Mouse (Mus musculus): ENCODE data around the gene Rbm42.

Rbm42 gene

DNA sequence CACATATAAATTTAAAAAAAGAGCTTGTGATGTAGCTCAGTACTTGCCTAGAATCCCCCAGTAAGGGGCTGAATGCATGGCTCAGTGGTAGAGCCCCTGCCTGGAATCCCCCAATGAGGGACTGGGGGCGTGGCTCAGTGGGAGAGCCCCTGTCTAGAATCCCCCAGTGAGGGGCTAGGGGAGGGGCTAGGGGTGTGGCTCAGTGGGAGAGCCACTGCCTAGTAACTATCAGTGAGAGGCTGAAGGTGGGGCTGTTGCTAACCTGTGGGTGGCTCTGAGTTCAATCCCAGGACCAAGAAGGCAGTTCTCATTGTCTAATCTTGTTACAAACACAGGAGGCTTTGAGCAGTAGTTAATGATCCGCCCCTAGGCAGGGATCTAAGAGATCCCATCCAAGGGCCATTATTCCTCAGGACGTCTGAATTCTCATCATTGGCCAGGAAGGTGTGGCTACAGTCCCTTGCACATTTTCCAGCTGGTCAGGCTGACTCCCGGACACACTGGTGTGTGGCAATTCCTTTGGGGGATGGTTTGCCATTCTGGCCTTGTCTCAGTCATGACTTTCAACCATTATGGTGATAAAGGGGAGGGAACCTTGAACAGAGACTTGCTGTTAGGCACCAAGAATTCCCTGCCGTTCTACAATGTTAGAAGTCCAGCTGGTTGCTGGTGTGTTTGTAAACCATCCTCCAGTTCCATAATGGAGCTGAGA is 34.9 kb downstream of the Rbm42 start:
- peak; percentile 25 for DNase-seq

DNA sequence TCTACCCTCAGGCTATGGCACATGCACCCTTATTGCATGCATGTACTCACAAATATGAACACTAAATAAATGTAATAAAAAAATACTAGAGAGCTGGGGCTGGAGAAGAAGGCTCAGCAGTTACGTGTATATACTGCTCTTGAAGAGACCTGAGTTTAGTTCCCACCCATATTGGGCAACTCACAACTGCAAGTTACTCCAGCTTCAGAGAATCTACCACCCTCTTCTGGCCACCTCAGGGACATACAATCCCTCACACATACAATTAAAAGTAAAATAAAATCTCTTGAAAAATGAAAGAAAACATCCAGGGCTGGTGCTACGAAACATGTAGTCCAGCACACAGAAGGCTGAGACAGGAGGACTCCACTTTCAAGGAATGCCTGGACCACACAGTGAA is 35.7 kb downstream of the Rbm42 start:
- peak; percentile 25 for DNase-seq

DNA sequence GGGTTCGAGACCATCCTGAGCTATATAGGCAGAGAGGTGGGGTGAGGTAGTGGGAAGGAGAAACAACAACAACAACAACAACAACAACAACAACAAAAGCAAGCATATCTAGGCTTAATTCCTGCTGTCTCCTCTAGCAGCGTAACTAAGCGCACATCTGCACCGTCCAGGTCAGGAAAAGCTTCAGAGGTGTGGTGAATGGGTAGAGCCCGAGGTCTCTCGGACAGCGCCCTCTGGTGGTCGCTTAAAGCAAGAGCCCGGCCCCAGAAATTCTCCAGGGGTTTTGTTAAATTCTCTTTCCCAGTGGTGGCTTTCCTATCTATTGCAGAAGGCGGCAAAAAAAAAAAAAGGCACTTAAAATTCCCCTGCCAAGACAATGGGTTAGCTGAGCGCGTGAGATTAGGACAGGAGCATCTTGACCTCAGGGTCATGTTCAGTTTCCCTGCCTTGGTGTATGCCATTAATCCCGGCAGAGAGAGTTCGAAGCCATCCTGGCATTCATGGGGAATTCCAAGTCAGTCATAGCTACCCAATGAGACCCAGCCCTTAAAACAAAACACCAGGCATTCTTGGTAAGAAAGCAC is 36.5 kb downstream of the Rbm42 start:
- peak; percentile 85 for DNase-seq

DNA sequence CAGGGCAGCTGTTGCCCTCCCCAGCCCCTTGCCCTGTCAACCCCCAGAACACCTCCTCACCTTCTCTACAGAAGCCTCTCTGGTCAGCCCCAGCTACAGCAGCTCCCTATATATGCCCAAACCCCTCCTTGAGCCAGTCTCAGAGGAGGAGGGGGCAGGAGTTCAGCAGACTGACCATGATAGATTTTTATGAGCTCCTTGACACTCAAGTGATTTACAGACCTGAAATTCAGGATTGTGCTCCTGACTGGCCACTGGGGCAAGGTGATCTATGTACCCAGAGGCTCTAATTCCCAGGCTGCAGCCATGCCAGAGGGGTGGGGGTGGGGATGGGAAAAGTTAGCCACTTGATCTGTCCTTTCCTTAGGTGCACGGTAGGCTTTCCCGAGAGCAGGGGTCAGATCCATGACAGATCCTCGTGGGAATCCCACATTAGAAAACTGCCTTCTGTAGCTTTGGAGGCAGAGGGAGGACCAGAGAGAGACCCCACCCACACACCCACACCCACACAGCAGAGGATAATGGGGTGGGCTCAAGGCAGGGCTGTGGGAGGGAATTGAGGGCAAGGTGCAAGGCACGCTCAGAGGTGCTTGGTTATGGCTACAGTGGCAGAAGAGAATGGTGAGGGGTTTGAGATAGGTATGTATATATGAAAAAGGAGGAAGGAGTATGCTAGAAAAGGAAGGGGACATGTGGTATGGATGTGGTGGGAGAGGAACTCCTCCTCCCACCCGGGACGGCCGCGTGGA is 37.3 kb downstream of the Rbm42 start, which contains the start of gene Upk1a:
TSS of gene Upk1a (minus strand) at position 194 of the 749 bp plus-strand sequence.
- no peak for DNase-seq

DNA sequence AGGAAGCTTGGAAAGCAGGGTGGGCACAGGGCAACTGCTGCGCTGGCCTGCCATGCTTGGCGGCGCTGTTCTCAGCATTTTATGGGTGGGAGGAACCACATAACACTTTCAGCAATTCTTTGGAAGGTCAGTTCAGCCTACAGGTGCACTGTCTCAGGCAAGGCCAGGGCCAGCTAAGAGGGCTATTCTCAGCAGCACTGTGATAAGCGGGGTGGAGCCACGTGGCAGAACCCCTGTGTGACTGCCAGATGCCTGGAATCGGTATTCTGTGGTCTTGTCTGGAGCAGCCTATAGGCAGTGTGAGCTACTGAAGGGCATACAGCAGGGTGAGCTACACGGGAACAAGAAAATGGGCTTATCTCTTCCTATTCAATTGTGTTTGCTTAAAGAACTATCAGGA is 40.1 kb downstream of the Rbm42 start:
- DNase-seq = no peak

DNA sequence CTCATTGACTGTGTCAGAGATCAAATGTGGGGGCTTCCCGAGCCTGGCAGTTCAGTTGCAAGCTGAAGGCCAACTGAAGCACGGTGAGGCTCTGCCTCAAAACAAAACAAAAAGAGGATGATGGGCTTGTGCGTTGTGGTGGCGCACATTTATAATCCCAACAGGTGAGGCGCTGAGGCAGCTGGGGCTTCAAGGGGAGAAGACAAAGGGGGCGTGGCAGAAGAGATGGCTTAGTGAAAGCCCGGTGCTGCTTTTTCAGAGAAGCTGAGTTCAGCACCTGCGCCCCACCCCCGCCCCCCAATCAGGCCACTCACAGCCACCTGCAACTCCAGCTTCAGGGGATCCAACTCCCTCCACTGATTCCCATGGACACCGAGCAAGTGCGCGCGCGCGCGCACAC is 41.6 kb downstream of the Rbm42 start:
- DNase-seq = peak; percentile 39

DNA sequence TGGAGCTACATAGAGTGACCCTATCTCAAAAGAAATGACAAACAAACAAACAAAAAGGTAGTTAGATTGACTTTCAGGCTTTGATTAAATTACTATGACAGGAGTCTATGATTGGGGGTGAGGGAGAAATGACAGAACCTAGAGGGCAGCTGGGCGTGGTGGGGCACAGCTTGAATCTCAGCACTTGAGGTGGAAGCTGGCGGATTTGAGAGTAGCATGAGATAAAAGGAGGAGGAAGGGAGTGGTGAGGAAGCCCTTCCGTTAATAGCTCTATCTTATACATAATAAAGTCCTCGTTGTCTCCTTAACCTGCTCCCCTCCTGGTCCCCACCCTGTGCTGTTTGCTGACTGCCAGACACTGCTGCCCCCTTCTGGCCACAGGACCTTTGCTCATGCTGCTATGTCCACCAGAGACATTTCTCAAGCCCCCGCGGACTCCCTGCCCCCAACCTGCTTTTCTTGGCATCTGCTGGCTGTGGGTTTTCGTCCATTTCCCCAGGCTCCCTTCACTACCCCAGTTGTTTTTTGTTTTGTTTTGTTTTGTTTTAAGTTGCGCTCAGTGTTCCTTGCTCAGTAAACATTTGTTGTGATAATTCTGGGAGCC is 42.3 kb downstream of the Rbm42 start:
- DNase-seq = peak; percentile 84

DNA sequence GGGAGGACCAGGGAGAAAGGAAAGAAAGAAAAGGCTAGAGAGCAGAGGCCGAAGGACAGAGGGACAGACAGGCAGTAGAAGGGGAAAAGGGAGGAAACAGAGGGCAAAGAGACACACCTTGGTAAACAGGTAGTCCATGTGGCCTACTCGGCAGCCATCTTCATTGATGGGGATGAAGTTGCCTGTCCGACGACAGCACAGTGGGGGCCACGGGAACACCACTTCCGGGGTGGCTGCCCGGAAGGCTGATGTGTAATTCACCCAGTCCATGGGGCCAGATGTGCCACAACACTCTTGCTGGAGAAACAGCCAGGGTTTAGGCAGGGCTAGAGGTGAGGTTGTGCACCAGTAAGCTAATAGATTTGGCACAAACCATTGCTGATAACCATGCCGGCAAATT is 45.2 kb downstream of the Rbm42 start:
- no peak for DNase-seq

DNA sequence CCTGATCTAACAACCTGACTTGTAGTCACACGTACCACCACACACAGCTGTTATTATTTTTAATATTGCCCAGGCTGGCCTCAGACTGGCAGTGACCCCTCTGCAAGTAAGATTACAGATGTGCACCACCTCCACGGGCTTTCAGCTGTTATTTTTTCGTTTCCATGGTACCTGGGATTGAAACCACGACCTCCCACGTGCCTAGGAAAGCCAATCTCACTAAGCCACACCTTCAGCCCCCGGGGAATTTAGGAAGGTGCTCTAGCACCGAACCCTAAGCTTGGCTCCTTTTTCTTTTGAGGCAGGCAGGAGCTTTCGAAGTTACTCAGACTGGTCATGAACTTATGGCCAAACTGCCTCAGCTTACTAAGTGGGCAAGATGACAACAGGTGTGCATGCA is 45.7 kb downstream of the Rbm42 start:
- DNase-seq = no peak

DNA sequence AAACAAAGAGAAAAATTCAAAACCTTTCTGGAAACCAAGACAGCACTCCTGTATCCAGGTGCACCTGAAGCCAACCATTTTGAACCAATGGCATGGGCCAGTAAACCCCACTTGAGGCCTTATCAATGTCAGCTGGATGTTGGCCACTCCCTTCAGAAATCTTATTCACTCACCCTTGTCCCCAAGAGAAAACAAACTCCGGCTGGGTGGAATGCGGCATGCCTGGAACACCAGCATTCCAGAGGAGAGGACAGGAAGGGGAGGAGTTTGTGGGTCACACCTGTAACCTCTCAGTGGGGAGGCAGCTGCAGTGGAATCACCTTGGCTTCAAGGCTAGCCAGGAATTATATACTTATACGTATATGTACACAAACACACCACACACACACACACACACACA is 47.5 kb downstream of the Rbm42 start:
- no peak for DNase-seq

DNA sequence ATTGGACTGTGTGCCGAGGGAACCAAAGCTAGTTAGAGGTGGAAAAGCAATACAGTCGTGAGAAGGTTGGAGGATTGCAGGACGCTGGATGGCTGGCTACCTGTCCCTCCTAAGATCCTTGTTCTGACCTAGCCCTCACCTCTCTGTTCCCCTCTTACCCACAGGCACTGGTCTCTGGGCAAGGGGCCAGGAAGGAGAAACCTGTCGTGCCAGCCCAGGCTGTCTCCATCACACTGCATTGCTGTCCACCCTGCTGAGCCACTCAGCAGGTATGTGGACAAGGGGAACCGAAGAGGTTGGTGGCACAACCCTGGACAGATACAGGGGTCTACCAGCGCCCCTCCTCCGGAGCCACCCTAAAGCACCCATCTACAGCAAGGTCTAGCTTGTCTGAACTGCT is 49.5 kb downstream of the Rbm42 start:
- no peak for DNase-seq

DNA sequence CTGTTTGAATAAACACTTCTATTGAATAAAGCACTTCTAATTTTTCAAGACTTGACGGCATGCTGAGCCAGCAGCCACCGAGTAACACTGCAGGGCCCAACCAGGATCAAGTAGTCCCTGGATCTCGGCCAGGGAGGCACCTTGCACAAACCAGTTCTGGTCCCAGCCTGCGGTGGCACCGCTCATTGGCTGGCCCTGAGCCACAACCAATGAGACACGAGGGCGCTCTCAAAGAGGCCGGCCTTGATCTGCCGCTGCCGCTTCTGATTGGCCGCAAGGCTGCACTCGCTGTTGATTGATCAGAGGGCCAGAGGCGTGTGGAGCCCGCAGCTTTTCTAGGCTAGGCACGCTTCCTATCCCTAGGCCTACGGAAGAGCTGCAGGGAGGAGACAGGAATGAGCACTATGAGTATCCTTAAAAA is 50.2 kb downstream of the Rbm42 start:
- peak; percentile 74 for DNase-seq

DNA sequence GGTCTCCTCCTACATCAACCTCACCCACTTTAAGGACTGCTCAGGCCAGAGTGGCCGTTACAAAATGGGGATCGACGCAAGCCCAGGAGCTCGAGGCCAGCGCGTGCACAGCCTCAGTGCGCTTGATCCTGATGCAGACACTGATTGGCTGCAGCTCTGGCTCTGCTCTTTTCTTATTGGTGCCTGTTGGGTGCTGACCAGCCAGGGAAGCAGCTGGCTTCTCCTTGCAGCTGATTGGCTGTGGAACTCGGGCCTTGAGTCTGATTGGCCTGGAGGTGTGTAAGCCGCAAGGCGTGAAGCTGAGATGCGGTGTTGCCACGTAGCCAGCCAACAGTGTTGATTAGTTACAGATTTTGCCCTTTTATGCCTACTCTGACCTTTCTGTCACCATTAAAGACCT is 51.3 kb downstream of the Rbm42 start, which contains the start of gene Zbtb32:
TSS of gene Zbtb32 (minus strand) at position 124 of the 400 bp plus-strand sequence.
- DNase-seq = no peak

DNA sequence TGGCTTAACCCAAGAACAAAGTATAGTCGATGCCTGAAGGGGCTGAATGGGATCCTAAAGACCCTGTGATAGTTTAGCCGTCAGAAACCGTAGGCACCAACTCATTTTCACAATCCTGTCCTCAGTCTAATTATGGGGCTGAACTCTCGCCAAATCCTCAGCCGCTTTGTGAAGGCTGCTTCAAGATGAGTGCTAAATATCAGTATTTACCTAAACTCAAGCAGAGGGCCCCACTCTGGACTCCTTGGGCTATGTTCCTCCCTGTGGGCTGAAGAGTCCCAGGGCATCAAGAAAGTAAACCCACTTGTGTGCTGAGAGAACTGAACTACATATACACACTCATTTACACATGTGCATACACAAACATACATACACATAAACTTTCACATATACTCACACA is 53.3 kb downstream of the Rbm42 start:
- DNase-seq = no peak

DNA sequence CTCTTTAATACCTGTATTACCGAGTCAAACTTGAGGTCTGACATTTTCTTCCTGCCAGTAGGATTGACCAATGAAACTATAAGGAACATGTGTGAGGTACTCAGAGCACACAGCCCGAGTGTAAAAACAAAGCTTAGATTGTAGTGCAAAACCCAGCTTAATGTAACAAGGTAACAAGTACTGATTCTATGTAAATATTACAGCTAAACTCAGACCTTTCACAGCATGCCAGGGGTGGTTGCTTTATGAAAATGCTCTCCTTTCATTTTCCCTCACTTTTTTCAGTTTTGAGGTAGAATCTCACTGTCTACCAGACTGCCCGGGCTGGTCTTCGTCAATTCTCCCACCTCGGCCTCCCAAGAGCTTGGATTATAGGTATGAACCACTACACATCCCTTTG is 54.0 kb downstream of the Rbm42 start:
- DNase-seq = no peak

DNA sequence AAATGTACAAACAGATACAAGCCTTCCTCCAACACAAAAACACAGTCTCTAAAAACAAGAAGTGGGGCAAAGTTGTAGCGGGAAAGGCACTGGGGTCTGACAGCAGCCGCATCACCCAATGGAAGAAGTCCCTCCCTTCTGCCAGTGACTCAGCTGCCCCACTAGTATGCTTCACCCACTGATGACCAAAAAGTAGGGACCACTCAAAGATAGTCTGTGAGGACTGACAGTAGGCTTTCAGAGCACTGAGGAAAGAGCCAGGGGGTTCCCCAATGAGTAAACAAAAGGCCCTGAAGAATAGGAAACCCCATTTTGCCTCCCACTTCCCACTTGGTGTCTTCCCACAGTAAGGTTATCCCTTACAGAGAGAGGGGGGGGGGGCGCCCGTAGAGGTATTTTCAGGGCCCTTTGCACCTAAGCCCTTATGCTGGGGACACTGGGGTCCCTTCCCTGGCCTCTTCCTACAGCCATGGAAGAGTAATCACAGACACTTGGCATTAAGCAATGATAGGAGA is 55.5 kb downstream of the Rbm42 start:
- DNase-seq = no peak

DNA sequence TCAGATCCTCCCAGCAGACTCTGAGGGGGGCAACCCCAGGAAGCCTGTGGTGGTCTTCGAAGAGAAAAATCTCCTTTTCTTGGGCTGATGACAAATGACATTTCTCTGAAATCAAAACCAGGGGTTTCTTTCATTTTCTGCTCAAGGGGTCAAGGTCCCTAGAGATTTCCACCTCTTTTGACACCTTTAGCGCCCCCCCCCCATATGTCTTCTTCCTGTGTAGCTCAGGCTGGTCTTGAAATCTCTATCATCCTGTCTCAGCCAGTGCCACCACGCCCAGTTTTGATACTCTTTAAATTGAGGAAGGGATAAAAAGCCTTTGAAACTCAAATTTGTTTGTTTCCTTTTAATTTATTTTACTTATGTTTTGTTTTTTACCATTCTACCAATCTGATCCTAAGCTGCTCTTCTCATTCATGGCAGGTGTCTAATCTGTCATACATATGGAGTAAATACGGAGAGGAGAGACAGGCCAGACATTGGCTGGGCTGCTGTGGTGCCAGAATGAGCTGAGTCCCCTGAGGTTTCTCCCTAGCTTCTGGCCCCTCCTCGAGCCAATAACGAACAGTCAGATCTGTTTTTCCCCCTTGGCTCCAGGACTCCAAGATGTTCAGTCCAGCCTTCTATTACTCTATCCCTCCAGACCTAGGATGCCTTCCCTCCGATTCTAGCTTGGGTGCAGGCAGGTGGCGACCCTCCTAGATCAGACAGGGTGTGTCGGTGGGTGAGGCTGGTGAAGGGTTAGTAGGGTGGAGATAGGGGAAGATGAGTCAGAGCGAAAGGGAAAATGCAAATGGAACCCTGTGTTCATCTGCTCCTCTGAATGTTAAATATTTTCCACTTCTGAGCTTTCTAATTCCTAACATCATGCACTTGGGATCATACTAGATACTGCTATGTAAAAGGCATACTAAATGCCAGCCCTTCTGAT is 56.3 kb downstream of the Rbm42 start:
- no peak for DNase-seq

DNA sequence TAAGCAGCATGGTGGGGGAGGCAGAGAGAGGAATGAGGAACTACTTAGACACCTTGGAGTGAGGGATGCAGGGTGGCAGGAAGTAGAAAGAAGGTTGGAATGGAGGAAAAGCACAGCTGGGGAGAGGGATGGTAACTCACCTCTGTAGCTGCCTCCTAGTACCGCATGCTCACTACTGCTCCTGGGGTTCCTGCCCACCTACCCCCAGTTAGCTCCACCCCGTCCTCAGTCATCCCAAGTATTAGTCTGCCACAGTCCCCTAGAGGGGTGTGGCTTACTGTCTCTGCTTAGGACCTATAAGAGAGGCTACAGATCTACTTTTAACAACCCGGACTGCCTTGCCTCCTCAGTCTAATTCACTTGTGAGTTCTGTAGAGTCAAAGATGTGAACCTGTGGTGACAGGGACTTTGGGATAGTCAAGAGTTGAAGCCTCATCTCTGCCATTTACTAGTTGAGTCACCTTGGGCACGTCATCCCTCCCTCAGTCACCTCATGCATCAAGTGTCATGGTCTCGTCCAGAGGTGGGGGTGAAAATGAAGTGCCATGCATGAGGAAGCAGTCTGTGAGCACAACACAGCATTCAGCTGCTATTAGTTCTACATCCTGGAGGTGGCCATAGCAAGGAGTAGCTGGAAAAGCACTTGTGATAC is 57.2 kb downstream of the Rbm42 start:
- no peak for DNase-seq

DNA sequence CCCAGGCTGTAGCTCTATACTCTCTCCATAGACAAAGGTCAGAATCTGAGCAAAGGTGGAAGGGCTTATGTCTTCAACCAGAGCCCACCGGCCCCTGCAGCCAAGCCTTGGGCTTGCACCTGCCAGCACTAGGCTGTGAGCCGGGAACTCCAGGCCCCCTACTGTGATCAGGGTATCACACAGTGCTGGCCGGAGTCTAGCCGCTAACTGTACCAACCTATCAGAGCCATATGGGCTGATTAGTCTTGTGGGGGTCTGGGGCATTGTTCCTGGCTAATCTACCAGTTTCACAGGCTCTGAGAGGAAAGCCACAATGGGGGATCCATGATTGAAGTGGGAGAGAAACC is 58.5 kb downstream of the Rbm42 start:
- DNase-seq = no peak
